Comparison of ENCODE assay signal across 22 mouse cellular contexts in the genomic region with DNA sequence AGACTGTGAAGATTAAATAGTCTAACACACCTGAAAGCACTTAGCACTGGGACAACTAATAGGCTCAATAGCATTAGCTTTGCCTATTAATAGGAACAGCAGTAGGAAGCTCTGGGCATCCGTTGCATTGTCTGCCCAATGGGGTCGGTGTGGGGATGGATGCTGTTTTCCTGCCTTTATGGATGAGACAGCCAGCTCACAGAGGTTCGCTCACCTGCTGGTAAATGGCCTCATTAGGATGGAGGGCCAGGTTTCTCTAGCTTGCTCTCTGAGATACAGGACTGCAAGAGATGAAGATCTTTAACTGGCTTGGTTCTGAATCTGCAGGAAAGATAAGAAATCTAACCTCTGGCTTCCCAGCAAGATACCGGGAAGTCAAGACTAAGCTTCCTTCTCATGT.
"Had no signal": no experiment of that assay in that cellular context is flagged by ENCODE, and none has a peak within 500 bp of the region (broad histone marks: within the 10 kb centered on the region; RNA-seq: fewer than 3 reads in every experiment).

No protein-coding gene starts in this region.

- H3K4me3 ChIP-seq: layer of hippocampus, adult 2 months; limb, embryonic 10.5 days; limb, embryonic 13.5 days; liver, embryonic 12.5 days; liver, embryonic 15.5 days; lung, embryonic 15.5 days; megakaryocyte, embryonic 14.5 days; midbrain, embryonic 10.5 days; midbrain, embryonic 13.5 days; myocyte had no signal

- H3K4me2 ChIP-seq: limb, embryonic 13.5 days; liver, embryonic 12.5 days; liver, embryonic 15.5 days; lung, embryonic 15.5 days; midbrain, embryonic 13.5 days had no signal

- H3K9me3 ChIP-seq: limb, embryonic 10.5 days; limb, embryonic 13.5 days; liver, embryonic 12.5 days; liver, embryonic 15.5 days; lung, embryonic 15.5 days; megakaryocyte, embryonic 14.5 days; midbrain, embryonic 10.5 days; midbrain, embryonic 13.5 days had no signal

- H3K36me3 ChIP-seq: liver, embryonic 15.5 days; lung, embryonic 15.5 days had no signal

- DNase-seq: kidney, postnatal 25 days; layer of hippocampus, adult 9-11 months; liver; lung, adult 18-20 months; lung, postnatal 10 days; lung, postnatal 36 days; right cerebral cortex, adult 18-20 months; right cerebral cortex, postnatal 14 days; right cerebral cortex, postnatal 4 days; thymus, postnatal 25 days had no signal

- H3K9ac ChIP-seq: limb, embryonic 13.5 days; liver, embryonic 12.5 days; liver, embryonic 15.5 days; lung, embryonic 15.5 days; midbrain, embryonic 13.5 days had no signal

- H3K27me3 ChIP-seq: limb, embryonic 13.5 days; liver, embryonic 12.5 days; liver, embryonic 15.5 days; lung, embryonic 15.5 days; midbrain, embryonic 13.5 days had no signal

- ATAC-seq: liver, embryonic 12.5 days; midbrain, embryonic 13.5 days; midbrain, embryonic 16.5 days had no signal

- H3K27ac ChIP-seq: kidney, postnatal 0 days; layer of hippocampus, adult 2 months; limb, embryonic 10.5 days; limb, embryonic 13.5 days; liver, embryonic 12.5 days; liver, embryonic 15.5 days; lung, embryonic 15.5 days; midbrain, embryonic 10.5 days; midbrain, embryonic 13.5 days had no signal
